Mouse (Mus musculus) adrenal gland, postnatal 25 days (tissue): ENCODE data around the gene Rgs14. TPM values are rescaled to one million over a fixed set of nuclear protein-coding genes. Genes with fewer than 3 reads are reported as not detected.

Source experiments
- DNase-seq: peaks from one replicate; pipeline ENCODE4 v3.0.0; 2021; ENCODE audit warnings: mixed read lengths
- long read RNA-seq: library from polyadenylated mRNA; stranded (forward); transcript quantifications from one replicate; pipeline ENCODE4 v2.0.0, GENCODE M21; 2021
- total RNA-seq: library from RNA; stranded (reverse); gene quantifications from 2 replicates; pipeline ENCODE4 v1.2.3, GENCODE M21; 2021

The Rgs14 gene
- total RNA-seq: 0.70 and 0.86 TPM in 2 replicates
- long read RNA-seq: 0 reads

DNA sequence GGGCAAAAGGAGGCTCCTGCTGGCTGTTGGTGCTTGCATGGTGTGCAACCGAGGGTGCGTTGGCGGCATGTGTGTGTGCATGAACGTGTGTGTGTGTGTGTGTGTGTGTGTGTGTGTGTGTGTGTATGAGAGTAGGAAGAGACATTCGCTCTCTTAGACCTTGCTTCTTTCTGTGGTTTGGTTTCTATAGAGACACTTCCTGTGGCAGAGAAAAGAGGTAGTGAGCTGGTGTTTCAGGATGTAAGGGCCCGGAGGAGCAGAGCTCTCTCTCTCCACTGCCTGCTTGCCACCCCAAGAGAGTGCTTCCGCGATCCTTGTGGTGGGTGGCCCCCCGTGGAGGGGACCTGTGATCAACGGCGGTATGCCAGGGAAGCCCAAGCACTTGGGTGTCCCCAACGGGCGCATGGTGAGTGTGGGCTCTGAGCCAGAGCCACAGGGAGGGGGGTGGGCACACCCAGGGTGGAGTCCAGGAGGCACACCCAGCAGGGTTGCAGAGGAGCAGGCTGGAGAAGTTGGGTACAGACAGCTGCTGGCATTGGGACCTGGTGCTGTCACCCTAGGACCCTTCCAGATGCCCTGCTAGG is at the start of gene Rgs14:
Gene Rgs14, plus strand, starts transcription at position 202 of the 584 bp plus-strand sequence.
- no peak for DNase-seq

DNA sequence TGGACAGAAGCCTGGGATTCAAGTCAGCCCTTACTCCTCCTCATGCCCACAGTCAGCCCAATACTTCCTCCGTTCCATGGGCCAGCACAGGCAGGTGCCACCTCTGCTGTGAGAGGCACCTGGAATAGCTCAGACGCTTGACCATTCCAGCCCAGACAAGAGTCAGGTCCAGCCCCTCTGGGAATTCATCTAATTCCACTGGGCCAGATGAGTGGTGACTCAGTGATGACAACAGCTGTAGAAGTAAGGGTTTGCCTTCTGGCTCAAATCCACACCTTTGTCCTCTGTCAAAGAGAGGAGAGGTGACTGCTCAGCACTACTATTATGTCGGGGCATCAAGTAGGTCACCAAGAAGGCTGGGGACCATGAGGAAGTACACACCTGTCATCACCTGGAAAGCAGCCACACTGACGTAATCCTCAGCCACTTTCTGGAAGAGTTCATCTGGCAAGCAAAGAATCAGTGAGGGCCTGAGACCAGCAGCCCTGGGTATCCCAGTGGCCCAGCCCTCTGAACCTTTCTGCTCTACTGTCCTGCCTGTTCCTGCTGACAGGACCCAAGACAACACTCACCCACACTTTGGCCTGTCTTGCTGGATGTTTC is 49.5 kb upstream of the Rgs14 start, which contains the start of gene Prelid1:
Gene Prelid1, plus strand, starts transcription at position 570 of the 603 bp plus-strand sequence.
- DNase-seq: no peak

DNA sequence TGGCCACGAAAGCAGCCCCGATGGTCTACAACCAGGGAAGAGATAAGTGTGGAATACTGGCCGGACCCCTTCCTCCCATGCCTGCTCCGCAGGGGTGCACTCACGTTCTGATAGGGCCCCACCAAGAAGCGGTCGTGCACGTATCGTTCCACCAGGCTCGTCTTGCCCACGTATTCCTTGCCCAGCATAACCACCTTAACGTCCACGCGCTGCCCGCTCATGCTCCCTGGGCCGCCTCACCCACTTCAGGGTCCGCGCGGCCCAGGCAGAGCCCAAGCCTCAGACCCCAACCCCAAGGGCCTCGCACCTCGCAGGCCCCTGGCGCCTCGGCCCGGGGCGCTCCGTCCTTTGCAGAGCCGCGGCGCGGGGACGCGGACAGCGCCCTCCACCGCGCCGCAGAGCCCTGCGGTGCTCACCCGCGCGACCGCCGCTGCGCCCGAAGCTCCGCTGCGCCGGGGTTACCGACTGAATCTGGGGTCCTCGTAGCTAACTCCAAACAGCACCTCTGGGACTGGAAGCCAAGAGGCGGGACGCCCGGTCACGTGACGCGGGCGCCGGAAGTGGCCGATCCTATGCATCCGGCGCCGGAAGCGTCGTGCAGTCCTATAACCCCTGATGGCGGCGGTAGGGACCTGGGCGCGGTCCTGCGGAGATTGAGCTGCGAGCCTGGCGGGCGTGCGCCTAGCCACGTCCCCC is 48.0 kb upstream of the Rgs14 start, which contains the start of gene Rab24:
Gene Rab24, minus strand, starts transcription at position 513 of the 696 bp plus-strand sequence.
- peak; percentile 89 for DNase-seq

DNA sequence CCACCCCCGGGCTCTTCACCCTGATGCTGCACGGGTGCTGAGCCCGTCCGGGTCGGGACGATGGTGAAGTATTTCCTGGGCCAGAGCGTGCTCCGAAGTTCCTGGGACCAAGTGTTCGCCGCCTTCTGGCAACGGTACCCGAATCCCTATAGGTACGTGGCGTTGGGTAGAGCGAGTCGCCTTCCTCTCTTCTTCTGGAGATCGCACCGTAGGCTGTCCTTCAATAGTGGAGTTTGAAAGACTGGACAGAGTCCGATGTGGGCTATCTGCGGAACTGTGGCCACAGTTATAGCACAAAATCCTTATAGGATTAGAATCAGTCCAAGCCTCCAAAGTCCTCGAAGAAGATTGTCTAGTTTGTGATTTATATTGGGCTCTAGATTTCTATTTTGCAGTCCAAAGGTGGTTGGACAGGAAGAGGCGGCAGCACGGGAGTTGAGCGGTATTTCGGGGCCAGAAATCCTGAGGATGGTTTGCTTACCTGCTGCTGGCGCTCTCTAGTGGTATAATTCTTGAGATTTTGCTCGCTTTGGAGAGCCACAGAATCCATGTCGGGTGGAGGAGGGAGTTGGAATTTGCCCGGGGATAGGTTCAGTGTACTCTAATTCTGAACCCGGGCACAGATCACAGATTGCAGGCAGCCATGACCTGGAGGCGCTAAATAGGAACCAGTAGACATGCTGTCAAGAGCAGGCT is 47.3 kb upstream of the Rgs14 start:
- DNase-seq: no peak

DNA sequence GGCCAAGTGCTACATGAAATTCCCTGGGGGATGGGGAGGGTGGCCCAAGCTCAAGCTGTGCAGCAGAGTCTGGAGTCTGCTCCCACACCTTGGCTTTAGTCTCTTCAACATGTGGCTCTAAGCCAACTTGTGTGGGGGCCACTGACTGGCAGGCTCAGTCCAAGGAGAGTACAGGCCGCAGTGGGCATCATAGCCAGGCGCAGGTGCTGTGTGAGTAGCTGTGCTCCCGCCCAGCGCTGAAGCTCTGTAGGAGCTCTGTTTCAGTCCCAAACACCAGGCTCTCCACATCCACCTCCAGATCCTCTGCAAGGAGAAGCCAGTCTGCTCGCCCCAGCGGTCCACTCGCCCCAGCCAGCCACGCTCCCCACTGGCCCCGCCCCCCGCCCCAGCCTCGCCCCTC is 43.9 kb upstream of the Rgs14 start:
- no peak for DNase-seq

DNA sequence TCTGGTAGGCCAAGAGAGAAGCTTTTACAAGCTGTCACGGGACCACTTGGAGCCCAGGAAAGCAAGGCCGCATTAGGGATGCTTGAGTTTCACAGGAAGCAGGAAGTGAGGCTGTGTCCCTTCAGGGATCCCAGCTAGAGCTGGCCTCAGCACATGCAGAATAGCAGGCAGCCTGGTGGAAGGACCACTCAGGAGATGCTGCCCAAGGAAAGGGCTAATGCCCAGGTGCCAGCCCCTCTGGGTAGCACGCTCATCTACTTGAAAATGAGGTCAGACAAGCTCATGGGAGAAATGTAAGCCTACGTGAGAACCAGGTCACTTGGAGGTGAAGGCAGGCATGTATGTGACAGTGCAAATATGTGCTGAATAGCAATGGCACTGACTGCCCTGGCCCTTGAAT is 42.4 kb upstream of the Rgs14 start:
- no peak for DNase-seq

DNA sequence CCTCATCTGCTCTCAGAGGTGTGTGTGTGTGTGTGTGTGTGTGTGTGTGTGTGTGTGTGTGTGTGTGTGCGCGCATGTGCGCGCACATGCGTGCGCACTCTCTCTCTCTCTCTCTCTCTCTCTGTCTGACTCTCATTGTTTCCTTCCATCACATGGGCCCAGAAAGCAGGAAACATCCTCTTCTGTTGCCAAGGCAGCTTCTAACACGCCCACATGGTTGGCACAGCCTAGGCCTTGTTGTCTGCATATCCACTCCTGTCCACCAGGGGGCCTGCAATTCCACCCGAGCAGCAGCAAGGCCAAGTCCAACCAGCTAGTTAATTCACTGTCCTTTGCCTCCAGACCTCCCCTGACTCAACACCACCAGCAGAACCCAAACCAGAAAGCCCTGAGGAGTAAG is 41.9 kb upstream of the Rgs14 start:
- DNase-seq: peak; percentile 78

DNA sequence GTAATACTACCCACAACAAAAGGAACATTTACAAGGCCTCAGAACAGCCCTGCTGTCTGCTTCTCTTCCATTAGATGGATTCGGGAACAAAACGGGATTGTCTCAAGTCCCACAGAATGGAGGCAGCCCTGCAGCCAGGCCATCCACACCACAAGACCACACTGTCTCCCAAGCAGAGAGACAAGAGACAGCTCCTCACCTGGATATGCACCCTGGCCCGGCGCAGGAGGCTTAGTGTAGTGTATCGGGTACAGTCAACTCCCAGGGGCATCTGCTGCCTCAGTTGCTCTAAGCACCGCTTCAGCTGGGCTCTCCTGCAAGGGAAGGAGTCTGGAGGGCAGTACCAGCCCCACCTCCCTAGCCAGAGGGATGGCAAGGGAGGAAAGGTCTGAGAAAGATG is 41.4 kb upstream of the Rgs14 start:
- DNase-seq: no peak

DNA sequence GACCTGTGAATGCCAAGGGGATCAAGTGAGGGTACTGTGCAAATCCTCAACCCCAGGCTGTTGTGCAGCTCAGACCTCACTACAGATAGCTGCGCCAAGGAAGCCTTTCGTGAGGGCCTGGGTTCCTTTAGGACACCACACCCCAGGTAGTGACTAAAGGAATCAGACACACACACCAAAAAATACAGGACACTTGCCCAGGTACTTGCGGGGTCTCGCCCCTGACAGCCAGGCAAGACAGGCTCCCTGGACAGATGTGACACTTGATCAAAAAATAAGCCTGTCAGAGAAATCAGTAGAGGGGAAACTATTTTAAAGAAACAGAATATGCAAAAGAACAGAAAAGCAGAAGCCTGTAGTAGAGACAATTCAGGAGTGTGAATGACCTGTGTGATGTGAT is 40.9 kb upstream of the Rgs14 start:
- no peak for DNase-seq

DNA sequence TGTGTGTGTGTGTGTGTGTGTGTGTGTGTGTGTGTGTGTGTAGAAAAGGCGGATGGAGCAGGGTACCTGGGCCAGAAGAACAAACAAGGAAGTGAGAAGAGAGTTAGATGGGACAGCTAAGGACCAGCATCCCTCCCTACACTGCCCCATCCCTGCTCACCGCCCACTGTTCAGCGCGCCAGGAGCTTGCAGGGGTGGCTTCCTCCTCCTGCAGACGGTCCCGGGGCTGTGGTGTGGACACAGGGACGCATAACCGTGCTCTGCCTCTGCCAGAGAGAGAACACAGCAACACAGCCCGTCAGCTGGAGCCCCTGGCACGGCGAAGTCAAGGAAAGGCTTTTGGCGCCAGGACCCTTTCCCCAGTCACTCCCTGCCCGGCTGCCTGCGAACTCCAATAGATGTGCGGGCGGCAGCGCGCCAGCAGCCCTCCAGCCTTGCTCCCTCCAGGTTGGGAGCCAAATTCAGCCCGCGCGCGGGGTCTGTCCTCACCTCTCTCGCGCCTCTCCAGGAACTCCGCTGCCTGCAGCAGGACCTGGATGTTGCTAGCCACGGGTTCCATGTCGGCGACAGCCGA is 40.3 kb upstream of the Rgs14 start:
- DNase-seq: no peak

DNA sequence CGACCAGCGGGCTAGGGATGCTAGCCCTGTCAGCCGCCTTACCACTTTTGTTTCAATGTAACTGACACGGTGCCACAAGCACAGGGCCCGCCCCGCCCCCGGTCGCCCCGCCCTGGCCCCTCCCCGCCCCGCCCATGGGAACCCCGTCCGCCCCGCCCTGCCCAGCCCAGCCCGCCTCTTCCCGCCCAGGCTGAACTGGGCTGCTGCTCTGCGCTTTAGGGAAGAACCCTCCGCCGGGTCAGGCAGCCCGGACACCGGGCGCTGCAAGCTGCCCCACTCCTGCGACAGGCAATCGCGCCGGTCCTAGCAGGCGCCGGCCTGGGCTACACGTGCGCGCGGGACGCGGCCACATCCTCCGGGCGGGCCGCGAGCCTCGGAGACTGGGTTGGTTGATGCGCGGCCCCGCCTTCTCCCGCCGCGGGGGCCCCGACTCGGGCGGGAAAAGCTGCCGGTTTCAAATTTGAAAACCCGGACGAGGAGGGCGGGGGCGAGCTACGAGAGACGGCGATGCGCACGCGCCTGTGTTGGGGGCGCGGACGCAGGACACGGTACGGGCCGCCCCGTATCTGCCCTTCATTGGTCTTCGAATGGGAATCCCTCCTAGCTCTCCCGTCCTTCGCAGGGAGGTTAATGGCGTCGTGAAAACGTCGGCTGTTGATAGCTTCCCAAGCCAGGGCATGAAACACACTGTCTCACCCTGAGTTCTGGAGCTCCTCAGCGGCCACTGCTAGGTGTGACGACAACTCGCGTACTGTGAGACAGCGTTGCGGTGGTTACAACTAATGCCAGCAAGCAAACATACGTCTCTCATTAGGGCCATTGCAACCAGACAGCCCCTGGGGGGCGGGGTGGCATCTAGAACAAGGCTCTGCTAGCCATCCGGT is 39.6 kb upstream of the Rgs14 start, which contains the start of gene Mxd3:
Gene Mxd3, minus strand, starts transcription at position 141 of the 884 bp plus-strand sequence.
- DNase-seq: peak; percentile 81

DNA sequence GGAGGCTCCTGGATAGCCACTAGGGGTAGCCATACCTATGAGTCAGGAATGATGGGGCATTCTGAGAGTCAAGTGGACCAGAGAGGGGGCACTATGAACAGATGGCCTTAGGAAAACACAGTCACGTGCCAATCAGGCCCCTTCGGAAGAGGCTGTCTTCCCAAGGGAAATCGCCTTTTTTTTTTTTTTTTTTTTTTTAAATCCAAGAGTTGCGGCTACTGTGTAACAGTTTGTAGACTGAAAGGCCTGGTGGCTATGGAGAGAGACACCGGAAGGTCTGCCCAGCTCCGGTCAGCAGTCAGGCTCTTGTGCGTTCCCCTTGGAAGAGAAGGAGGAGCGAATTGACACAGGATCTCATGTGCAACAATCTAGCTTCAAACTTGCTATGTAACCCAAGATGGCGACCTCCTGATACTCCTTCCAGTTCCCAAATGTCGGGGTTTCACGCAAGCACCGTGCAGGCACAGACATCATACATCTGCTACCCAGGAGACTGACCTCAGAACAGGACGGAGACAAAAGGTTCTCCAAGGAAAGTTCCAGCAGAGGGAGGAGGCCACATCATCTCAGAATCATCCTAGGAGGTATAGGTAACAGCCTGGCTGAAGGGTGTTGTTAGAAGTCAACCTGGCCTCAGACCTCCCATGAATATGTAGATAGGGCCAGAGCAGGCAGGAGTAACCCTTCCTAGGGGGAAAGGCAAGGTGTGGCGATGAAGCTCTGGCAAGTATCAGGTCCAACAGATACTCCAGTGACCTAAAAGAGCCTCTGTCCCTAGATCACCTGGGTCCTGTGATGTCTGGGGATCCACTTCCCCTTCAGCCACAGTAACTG is 38.7 kb upstream of the Rgs14 start:
- no peak for DNase-seq

DNA sequence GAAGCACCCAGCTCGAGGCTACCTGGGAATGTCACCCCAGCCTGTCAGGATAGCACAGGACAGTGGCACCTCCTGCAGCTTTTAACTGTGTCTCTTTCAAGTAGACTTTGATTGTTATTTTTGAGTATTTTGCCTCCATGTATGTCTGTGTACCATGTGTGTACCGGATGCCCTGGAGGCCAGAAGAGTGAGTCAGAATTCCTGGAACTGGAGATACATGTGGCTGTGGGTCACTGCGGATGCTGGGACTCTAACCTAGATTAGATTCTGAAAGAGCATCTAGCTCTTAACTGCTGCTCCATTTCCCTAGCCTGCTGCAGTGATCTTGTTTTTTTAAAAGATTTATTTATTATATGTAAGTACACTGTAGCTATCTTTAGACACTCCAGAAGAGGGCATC is 37.2 kb upstream of the Rgs14 start:
- DNase-seq: no peak

DNA sequence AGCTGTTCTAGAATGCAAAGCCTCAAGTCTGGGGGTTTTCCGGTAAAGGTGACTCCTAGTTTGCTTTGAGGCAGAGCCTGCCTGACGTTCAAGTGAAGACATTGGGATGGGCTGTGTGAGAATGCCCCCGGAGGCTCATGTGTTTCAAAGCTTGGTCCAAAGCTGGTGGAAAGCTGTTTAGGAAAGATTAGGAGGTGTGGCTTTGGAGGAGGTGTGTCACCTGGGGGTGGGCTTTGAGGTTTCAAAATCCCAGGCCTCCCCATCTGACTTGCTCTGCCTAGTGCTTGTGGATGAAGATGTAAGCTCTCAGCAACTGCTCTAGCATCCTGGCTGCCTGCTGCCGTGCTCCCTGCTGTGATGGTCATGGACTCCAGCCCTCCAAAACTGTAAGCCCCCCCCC is 33.8 kb upstream of the Rgs14 start:
- no peak for DNase-seq

DNA sequence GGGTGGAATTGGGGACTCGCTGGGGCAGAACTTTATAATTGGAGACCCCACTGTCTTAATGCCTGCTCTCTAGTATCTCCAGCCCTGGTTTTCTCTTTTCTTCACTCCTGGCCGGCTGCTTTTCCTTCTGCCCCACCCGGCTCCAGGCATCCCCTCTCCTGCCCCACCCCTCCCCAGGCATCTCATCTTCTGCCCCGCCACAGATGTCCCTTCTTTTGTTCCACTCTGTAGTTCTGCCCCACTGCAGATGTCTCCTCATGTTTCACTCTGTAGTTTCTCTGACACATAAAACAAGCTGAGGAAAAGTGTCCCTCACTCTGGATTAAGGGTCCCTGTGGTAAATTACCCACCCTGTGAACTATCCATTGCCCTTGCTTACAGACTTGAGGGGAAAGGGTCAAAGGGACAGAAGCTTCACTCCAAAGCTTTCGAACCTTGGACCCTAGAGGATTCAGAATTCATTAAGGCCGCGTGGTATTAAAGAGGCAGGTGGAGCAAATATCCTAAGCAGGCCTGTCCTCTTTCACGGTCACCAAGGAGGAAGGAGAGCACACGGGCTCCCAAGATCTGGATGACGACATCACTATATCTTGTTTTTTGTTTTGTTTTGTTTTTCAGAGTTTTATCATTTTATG is 32.1 kb upstream of the Rgs14 start:
- no peak for DNase-seq

DNA sequence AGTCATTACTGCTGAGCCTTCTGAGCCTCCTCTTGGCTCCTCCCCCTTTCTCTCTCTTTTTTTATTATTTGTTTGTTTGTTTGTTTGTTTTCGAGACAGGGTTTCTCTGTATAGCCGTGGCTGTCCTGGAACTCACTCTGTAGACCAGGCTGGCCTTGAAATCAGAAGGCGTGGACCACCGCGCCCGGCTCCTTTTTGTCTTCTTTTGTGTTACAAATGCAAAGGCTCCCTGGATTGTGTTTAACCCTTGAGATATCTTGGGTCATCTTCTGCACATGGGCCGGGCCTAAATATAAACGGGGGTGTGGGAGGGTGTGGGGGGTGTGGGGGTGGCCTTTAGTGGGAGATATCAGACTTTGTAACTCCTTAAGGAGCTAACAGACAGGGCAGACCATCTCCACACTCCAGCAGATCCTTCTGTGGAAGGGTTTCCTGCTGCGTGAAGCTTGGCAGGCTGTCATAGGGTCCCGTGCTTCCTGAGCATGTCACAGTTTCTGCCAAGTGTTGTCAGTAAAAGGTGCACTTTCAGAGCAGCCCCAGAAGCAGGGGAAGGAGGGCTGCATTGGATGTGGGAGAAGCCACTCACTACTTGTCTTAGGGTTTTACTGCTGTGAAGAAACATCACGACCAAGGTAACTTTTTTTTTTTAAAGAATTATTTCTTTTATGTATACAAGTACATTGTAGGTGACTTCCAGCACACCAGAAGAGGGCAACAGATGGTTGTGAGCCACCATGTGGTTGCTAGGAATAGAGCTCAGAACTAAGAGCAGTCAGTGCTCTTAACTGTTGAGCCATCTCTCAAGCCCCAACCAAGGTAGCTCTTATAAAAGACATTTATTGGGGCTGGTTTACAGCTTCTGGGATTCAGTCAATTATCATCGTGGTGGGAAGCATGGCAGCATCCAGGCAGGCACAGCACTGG is 31.1 kb upstream of the Rgs14 start:
- no peak for DNase-seq

DNA sequence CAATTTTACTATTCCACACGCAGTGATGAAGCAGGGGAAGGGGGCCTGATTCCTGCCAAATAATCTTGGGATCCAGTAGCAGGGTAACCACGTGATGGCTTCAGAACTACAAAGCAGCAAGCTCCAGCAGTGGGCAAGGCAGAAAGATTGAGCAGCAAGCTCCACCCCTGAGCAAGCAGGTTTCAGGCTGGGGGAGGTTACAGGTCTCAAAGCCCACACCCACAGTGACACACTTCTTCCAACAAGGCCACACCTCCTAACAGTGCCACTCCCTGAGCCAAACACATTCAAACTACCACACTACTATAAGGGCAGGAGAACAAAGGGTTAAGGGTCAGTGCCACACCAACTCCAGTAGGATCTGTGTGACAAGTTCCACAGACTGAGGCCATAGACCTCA is 30.3 kb upstream of the Rgs14 start:
- no peak for DNase-seq

DNA sequence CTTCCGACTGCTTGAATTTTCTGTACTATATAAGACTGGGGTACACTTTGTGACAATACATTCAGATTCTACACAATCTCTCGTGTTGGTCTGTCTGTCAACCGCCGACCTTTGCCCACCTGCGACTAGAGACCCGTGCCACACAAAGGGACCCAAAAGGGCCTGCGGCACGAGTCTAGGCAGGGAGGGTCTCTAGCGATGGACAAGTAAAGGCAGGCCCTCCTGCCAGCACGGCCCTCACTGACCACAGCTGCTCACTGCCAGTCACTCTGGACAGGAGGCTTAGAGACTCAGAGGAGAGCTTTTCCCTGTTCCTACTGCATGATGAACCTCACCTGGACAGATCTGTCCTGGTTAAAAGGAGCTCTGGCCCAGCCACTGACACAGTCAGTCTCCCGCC is 27.1 kb upstream of the Rgs14 start:
- DNase-seq: no peak

DNA sequence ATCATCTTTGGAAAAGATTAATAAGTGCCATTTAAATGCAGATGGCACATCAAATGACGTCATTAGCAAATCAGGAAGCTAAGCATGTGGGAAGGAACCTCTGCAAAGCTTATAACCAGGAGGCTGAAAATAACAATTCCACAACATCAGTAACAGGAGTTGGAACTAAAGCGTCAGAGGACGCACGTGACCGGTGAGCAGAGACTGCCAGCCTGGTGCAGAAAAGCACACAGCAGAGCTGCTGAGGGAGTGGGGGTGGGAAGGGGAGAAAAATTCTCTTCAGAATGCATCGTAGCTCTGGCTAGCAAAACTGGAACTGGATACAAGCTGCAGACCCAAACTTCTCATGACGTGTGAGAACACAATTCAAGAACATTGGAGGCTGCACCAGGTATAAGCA is 25.2 kb upstream of the Rgs14 start:
- DNase-seq: no peak
